Mouse (Mus musculus) erythroblast, embryonic 14.5 days (primary cell): Measurements from ENCODE around the gene Dnah14.

Experiments used
- GATA1 ChIP-seq: IDR thresholded peaks from 2 replicates; pipeline ENCODE4 v1.6.1; 2012; ENCODE audit warnings: low read length, inconsistent platforms, mixed read lengths
- TAL1 ChIP-seq: IDR thresholded peaks from 3 replicates; pipeline ENCODE4 v1.6.1; 2012; ENCODE audit warnings: low read length, inconsistent platforms, mixed read lengths

DNA sequence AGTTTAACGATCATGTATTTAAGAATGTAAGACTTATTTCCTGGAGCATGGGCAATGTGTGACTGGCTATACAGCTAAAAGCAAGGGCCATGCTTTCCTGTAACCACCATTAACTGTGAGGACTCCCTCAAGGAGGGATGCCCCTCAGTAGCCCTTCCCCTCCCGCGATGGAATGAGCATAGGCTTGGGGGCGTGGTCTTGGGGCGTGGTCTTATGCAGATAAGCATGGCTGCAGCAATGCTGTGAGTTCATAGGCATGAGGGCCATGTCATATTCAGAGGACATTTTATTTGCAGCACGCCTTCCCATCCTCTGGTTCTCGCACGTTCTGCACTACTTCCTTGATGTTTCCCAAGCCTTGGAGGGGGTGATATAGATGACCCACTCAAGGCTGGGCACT is 71.1 kb downstream of the Dnah14 start:
- no peak for TF ChIP-seq GATA1
- no peak for TF ChIP-seq TAL1
